16 mouse cellular contexts compared by ENCODE assay signal in genomic region chr14:55905518-55905917, GRCm38 (mm10). TPM values are rescaled to one million over a fixed set of nuclear protein-coding genes. Genes with fewer than 3 reads are reported as not detected.
DNase-seq lines count a peak whose midpoint lies in the region; ATAC-seq and TF ChIP-seq lines count a peak whose summit lies in the region.
"Had no signal": no experiment of that assay in that cellular context is flagged by ENCODE, and none has a peak within 500 bp of the region (broad histone marks: within the 10 kb centered on the region; RNA-seq: fewer than 3 reads in every experiment).

No protein-coding gene starts in this region.

- no peak for TF ChIP-seq EP300 in MEL (IDR thresholded peaks at IDR 0.05; ENCODE audit: low read depth in 1 of 2, low read length in 2 of 2)

- ATAC-seq in kidney, postnatal 0 days (replicated peaks; ENCODE audit: low FRiP score, low read depth): no peak
- ATAC-seq in kidney, embryonic 16.5 days (ENCODE audit: low FRiP score, low TSS enrichment): no peak
- peak; percentile 74 for ATAC-seq in megakaryocyte, adult 5-6 weeks (ENCODE audit: poor library complexity, severe bottlenecking)
- ATAC-seq in hindbrain, embryonic 12.5 days (ENCODE audit: low FRiP score): no peak

- no peaks in the 10 kb centered on the region for H3K4me1 ChIP-seq in kidney, postnatal 0 days (replicated peaks; ENCODE audit: insufficient read depth, low read length)
- H3K4me1 ChIP-seq in kidney, embryonic 16.5 days (ENCODE audit: insufficient read depth, low read length): peaks cover 7% of the 10 kb centered on the region
- peaks cover 0 to 5% of the 10 kb centered on the region in 2 experiments; a peak in 2 of 4 replicates for H3K4me1 ChIP-seq in MEL (ENCODE audit: control insufficient read depth in 1 of 2, insufficient read depth in 2 of 2, low read length in 2 of 2)
- peaks cover 6% of the 10 kb centered on the region for H3K4me1 ChIP-seq in hindbrain, embryonic 12.5 days

- no peak overlapping the region for H3K9ac ChIP-seq in kidney, postnatal 0 days (ENCODE audit: low read depth, low read length)
- no peak overlapping the region for H3K9ac ChIP-seq in kidney, embryonic 16.5 days (replicated peaks; ENCODE audit: low read length)
- H3K9ac ChIP-seq in MEL (ENCODE audit: control insufficient read depth, low read depth, low read length, poor library complexity, severe bottlenecking): no peak overlapping the region
- no peak overlapping the region for H3K9ac ChIP-seq in hindbrain, embryonic 12.5 days

- peak; percentile 48 for DNase-seq in kidney, postnatal 0 days (ENCODE audit: low spot score)
- peak; percentile 47 for DNase-seq in CD4-positive, CD25-positive, alpha-beta regulatory T cell, adult 2 months (ENCODE audit: low read depth, low spot score)
- DNase-seq in MEL (ENCODE audit: low read depth, low spot score): peak; percentile 39
- no peak for DNase-seq in right cerebral cortex, postnatal 4 days
- DNase-seq in layer of hippocampus, postnatal 10 days (ENCODE audit: low spot score in 2 of 2): no peak
- DNase-seq: cerebellum, postnatal 25 days; gastrocnemius, postnatal 10 days; kidney, adult 8-10 months had no signal

- H3K4me2 ChIP-seq in kidney, postnatal 0 days (ENCODE audit: low read length): no peak overlapping the region
- no peak overlapping the region for H3K4me2 ChIP-seq in kidney, embryonic 16.5 days (replicated peaks; ENCODE audit: low read depth, low read length)
- H3K4me2 ChIP-seq in hindbrain, embryonic 12.5 days (replicated peaks): no peak overlapping the region

- H3K27me3 ChIP-seq in kidney, postnatal 0 days (ENCODE audit: insufficient read depth, low read length): no peaks in the 10 kb centered on the region
- no peaks in the 10 kb centered on the region; the same call in 1 of the 2 replicates for H3K27me3 ChIP-seq in kidney, embryonic 16.5 days (ENCODE audit: insufficient read depth, low read length)
- peaks cover 10 to 28% of the 10 kb centered on the region in 2 experiments for H3K27me3 ChIP-seq in MEL (ENCODE audit: control insufficient read depth in 1 of 2, insufficient read depth in 2 of 2, low read length in 2 of 2)
- H3K27me3 ChIP-seq in hindbrain, embryonic 12.5 days: no peaks in the 10 kb centered on the region

- no peaks in the 10 kb centered on the region for H3K36me3 ChIP-seq in kidney, postnatal 0 days (ENCODE audit: insufficient read depth, low read length)
- no peaks in the 10 kb centered on the region for H3K36me3 ChIP-seq in kidney, embryonic 16.5 days (ENCODE audit: insufficient read depth, low read length)
- H3K36me3 ChIP-seq in MEL (ENCODE audit: control insufficient read depth in 1 of 2, insufficient read depth in 2 of 2, low read length in 2 of 2): no peaks in the 10 kb centered on the region
- no peaks in the 10 kb centered on the region for H3K36me3 ChIP-seq in hindbrain, embryonic 12.5 days

- H3K27ac ChIP-seq in kidney, postnatal 0 days: no peak overlapping the region
- no peak overlapping the region for H3K27ac ChIP-seq in kidney, embryonic 16.5 days (ENCODE audit: low read length)
- H3K27ac ChIP-seq in MEL (ENCODE audit: control insufficient read depth, low read depth, low read length): no peak overlapping the region
- H3K27ac ChIP-seq in hindbrain, embryonic 12.5 days: no peak overlapping the region

- WGBS in kidney, postnatal 0 days: 18% methylated on average over 1 of the region's 1 CpGs
- WGBS in kidney, embryonic 16.5 days: 35% methylated on average over 1 of the region's 1 CpGs
- 35% methylated on average over 1 of the region's 1 CpGs for WGBS in hindbrain, embryonic 12.5 days

- H3K9me3 ChIP-seq in kidney, postnatal 0 days (replicated peaks; ENCODE audit: low read length): no peaks in the 10 kb centered on the region
- no peaks in the 10 kb centered on the region for H3K9me3 ChIP-seq in kidney, embryonic 16.5 days (ENCODE audit: low read length)
- H3K9me3 ChIP-seq in MEL (replicated peaks; ENCODE audit: insufficient read depth, low read length): no peaks in the 10 kb centered on the region
- no peaks in the 10 kb centered on the region for H3K9me3 ChIP-seq in hindbrain, embryonic 12.5 days (replicated peaks)
- H3K9me3 ChIP-seq: megakaryocyte, embryonic 14.5 days had no signal

- peak; percentile 63 for TF ChIP-seq CTCF in kidney, postnatal 0 days (IDR thresholded peaks at IDR 0.05; ENCODE audit: low read depth)
- peak; percentile 14 to 54 (median 34); a peak in 4 of 6 replicates for TF ChIP-seq CTCF in MEL (IDR thresholded peaks at IDR 0.05 in 2 of 3, conservative IDR thresholded peaks at IDR 0.05 in 1 of 3; ENCODE audit: control insufficient read depth in 1 of 3, insufficient read depth in 1 of 3, low read depth in 2 of 3, low read length in 3 of 3, poor library complexity in 1 of 3, severe bottlenecking in 1 of 3)

- no peak overlapping the region for H3K4me3 ChIP-seq in kidney, postnatal 0 days (replicated peaks; ENCODE audit: low read depth, low read length)
- no peak overlapping the region for H3K4me3 ChIP-seq in kidney, embryonic 16.5 days (ENCODE audit: low read length)
- H3K4me3 ChIP-seq in MEL (ENCODE audit: control insufficient read depth in 1 of 2, insufficient read depth in 1 of 2, low read depth in 2 of 2, low read length in 2 of 2): no peak overlapping the region
- H3K4me3 ChIP-seq in hindbrain, embryonic 12.5 days: no peak overlapping the region
- H3K4me3 ChIP-seq: megakaryocyte, embryonic 14.5 days had no signal

- no peak for TF ChIP-seq POLR2A in MEL (IDR thresholded peaks at IDR 0.05; ENCODE audit: control insufficient read depth in 1 of 2, insufficient read depth in 1 of 2, low read depth in 1 of 2, low read length in 2 of 2, poor library complexity in 1 of 2)

- no peaks in the 10 kb centered on the region for H3K79me2 ChIP-seq in MEL (ENCODE audit: control insufficient read depth, insufficient read depth, low read length, poor library complexity)

- peak; percentile 1 for TF ChIP-seq RAD21 in MEL (IDR thresholded peaks at IDR 0.05; ENCODE audit: low read depth, low read length)

TF ChIP-seq in MEL, 35 proteins besides CTCF, POLR2A, EP300 and RAD21 (continues in another document):
- no peak for TF ChIP-seq GATA1 (IDR thresholded peaks at IDR 0.05; ENCODE audit: low read depth, low read length)

RNA-seq across cellular contexts. Expression of gene Sdr39u1, which starts 5.4 kb away (rescaled TPM):
- polyA plus RNA-seq in kidney, postnatal 0 days (2015; fragmentation: Nextera tagmentation; extraction: Ambion mirVana): 85.3 and 86.0 TPM in 2 replicates
- 71.1 and 75.8 TPM in 2 replicates for polyA plus RNA-seq in kidney, embryonic 16.5 days (2015; fragmentation: Nextera tagmentation; extraction: Ambion mirVana)
- total RNA-seq in MEL (2012; rRNA removed): 1.1 TPM in 2 replicates
- 1 to 10 TPM in 1 of 2 experiments, not detected in 1; 2.3 TPM for polyA plus RNA-seq in MEL (2012; ENCODE audit: insufficient read depth in 1 of 2, insufficient read length in 2 of 2, low read depth in 1 of 2, low replicate concordance in 2 of 2, missing spikeins in 1 of 2)
- total RNA-seq in megakaryocyte, adult 5-6 weeks (2015): 1.9 and 3.0 TPM in 2 replicates
- 0.99 and 2.9 TPM in 2 replicates for total RNA-seq in megakaryocyte, adult 5-6 weeks (2017)
- 63.5 and 68.3 TPM in 2 replicates for polyA plus RNA-seq in hindbrain, embryonic 12.5 days (2016; fragmentation: Nextera tagmentation; extraction: Ambion mirVana)
- total RNA-seq in layer of hippocampus, postnatal 10 days (2021): 10 to 100 TPM; 80.5 to 87.8 TPM

RNA-seq across cellular contexts. Expression of gene Khnyn, which starts 20.8 kb away (rescaled TPM):
- 8.1 and 9.8 TPM in 2 replicates for polyA plus RNA-seq in kidney, postnatal 0 days (2015; fragmentation: Nextera tagmentation; extraction: Ambion mirVana)
- polyA plus RNA-seq in kidney, embryonic 16.5 days (2015; fragmentation: Nextera tagmentation; extraction: Ambion mirVana): 18.7 and 19.3 TPM in 2 replicates
- total RNA-seq in MEL (2012; rRNA removed): 5.2 and 6.0 TPM in 2 replicates
- 10 to 100 TPM in 1 of 2 experiments, not detected in 1; 13.3 TPM for polyA plus RNA-seq in MEL (2012; ENCODE audit: insufficient read depth in 1 of 2, insufficient read length in 2 of 2, low read depth in 1 of 2, low replicate concordance in 2 of 2, missing spikeins in 1 of 2)
- total RNA-seq in megakaryocyte, adult 5-6 weeks (2015): 9.4 and 11.8 TPM in 2 replicates
- 33.7 and 37.6 TPM in 2 replicates for total RNA-seq in megakaryocyte, adult 5-6 weeks (2017)
- polyA plus RNA-seq in hindbrain, embryonic 12.5 days (2016; fragmentation: Nextera tagmentation; extraction: Ambion mirVana): 22.4 and 23.5 TPM in 2 replicates
- 10 to 100 TPM; 11.8 to 13.4 TPM for total RNA-seq in layer of hippocampus, postnatal 10 days (2021)

RNA-seq across cellular contexts. Expression of gene Cbln3, which starts 21.3 kb away (rescaled TPM):
- polyA plus RNA-seq in kidney, postnatal 0 days (2015; fragmentation: Nextera tagmentation; extraction: Ambion mirVana): 0.20 and 0.28 TPM in 2 replicates
- polyA plus RNA-seq in kidney, embryonic 16.5 days (2015; fragmentation: Nextera tagmentation; extraction: Ambion mirVana): 0.42 and 0.74 TPM in 2 replicates
- not detected in 2 replicates for total RNA-seq in MEL (2012; rRNA removed)
- polyA plus RNA-seq in MEL (2012; ENCODE audit: insufficient read depth in 1 of 2, insufficient read length in 2 of 2, low read depth in 1 of 2, low replicate concordance in 2 of 2, missing spikeins in 1 of 2): under 1 TPM in 1 of 2 experiments, not detected in 1; 0.19 TPM
- total RNA-seq in megakaryocyte, adult 5-6 weeks (2015): 0.40 TPM in 1 of 2 replicates, not detected in the other
- 0.44 TPM in 1 of 2 replicates, not detected in the other for total RNA-seq in megakaryocyte, adult 5-6 weeks (2017)
- 0.05 and 0.35 TPM in 2 replicates for polyA plus RNA-seq in hindbrain, embryonic 12.5 days (2016; fragmentation: Nextera tagmentation; extraction: Ambion mirVana)
- 1 to 10 TPM in 1 of 2 experiments, under 1 TPM in 1; 0.62 to 1.0 TPM for total RNA-seq in layer of hippocampus, postnatal 10 days (2021)

RNA-seq across cellular contexts. Expression of gene Cma1, which starts 39.0 kb away (rescaled TPM):
- polyA plus RNA-seq in kidney, postnatal 0 days (2015; fragmentation: Nextera tagmentation; extraction: Ambion mirVana): 1.8 and 5.8 TPM in 2 replicates
- 2.0 and 2.3 TPM in 2 replicates for polyA plus RNA-seq in kidney, embryonic 16.5 days (2015; fragmentation: Nextera tagmentation; extraction: Ambion mirVana)
- total RNA-seq in MEL (2012; rRNA removed): 0.19 TPM in 1 of 2 replicates, not detected in the other
- under 1 TPM in 1 of 2 experiments, not detected in 1; 0.13 TPM for polyA plus RNA-seq in MEL (2012; ENCODE audit: insufficient read depth in 1 of 2, insufficient read length in 2 of 2, low read depth in 1 of 2, low replicate concordance in 2 of 2, missing spikeins in 1 of 2)
- 0.51 and 1.0 TPM in 2 replicates for total RNA-seq in megakaryocyte, adult 5-6 weeks (2015)
- 1.8 TPM in 1 of 2 replicates, not detected in the other for total RNA-seq in megakaryocyte, adult 5-6 weeks (2017)
- not detected in 2 replicates for polyA plus RNA-seq in hindbrain, embryonic 12.5 days (2016; fragmentation: Nextera tagmentation; extraction: Ambion mirVana)
- total RNA-seq in layer of hippocampus, postnatal 10 days (2021): under 1 TPM in 1 of 2 experiments, not detected in 1; 0.34 TPM
- total RNA-seq: liver, adult 2 months had no signal
- polyA plus RNA-seq: liver, adult 2 months; neural tube, embryonic 11.5 days had no signal

RNA-seq across cellular contexts. Expression of gene Cma2, which starts 45.3 kb away (rescaled TPM):
- not detected in 2 replicates for polyA plus RNA-seq in kidney, postnatal 0 days (2015; fragmentation: Nextera tagmentation; extraction: Ambion mirVana)
- not detected in 2 replicates for polyA plus RNA-seq in kidney, embryonic 16.5 days (2015; fragmentation: Nextera tagmentation; extraction: Ambion mirVana)
- total RNA-seq in MEL (2012; rRNA removed): not detected in 2 replicates
- polyA plus RNA-seq in MEL (2012; ENCODE audit: insufficient read depth in 1 of 2, insufficient read length in 2 of 2, low read depth in 1 of 2, low replicate concordance in 2 of 2, missing spikeins in 1 of 2): not detected
- total RNA-seq in megakaryocyte, adult 5-6 weeks (2015): not detected in 2 replicates
- not detected in 2 replicates for total RNA-seq in megakaryocyte, adult 5-6 weeks (2017)
- polyA plus RNA-seq in hindbrain, embryonic 12.5 days (2016; fragmentation: Nextera tagmentation; extraction: Ambion mirVana): not detected in 2 replicates
- total RNA-seq in layer of hippocampus, postnatal 10 days (2021): not detected
- total RNA-seq: liver, adult 2 months had no signal
- polyA plus RNA-seq: heart, embryonic 16.5 days; liver, adult 2 months; neural tube, embryonic 11.5 days; testis, adult 2 months had no signal

Comparison
In these comparisons a context has a peak if more than half of its experiments do, and no peak if none do; other contexts are left out.
1. DNase-seq: peak in kidney, postnatal 0 days (single experiment), CD4-positive, CD25-positive, alpha-beta regulatory T cell, adult 2 months (single experiment) and MEL (single experiment); none in right cerebral cortex, postnatal 4 days (single experiment) and layer of hippocampus, postnatal 10 days (0 of 2).
2. RNA of gene Sdr39u1, which starts 5.4 kb away (polyA plus RNA-seq): 85.3 to 86.0 TPM in kidney, postnatal 0 days, 71.1 to 75.8 TPM in kidney, embryonic 16.5 days and 63.5 to 68.3 TPM in hindbrain, embryonic 12.5 days; 2.3 TPM in MEL; every median in the first group is over 10 times any median in the second.